Mouse (Mus musculus) kidney, adult 2 months (tissue): ENCODE results near the gene Dab2ip. TPM values are rescaled to one million over a fixed set of nuclear protein-coding genes. Genes with fewer than 3 reads are reported as not detected.

Source experiments
- DNase-seq: peaks from one replicate; pipeline ENCODE4 v3.0.0; 2021
- H3K27ac ChIP-seq: fragments of 200-500 bp; 2 replicates; pipeline ENCODE4 v1.5.1; 2012; ENCODE audit warnings: low read depth, low read length, control low read depth, inconsistent platforms; ENCODE audit not compliant: insufficient read depth
- H3K27me3 ChIP-seq: fragments of 200-500 bp; replicated peaks from 2 replicates; pipeline ENCODE4 v1.6.1; 2012; ENCODE audit warnings: mild to moderate bottlenecking, moderate library complexity, low read length, inconsistent platforms; ENCODE audit not compliant: control insufficient read depth, insufficient read depth
- H3K36me3 ChIP-seq: fragments of 200-500 bp; 2 replicates; pipeline ENCODE4 v1.6.1; 2012; ENCODE audit warnings: mild to moderate bottlenecking, moderate library complexity, low read length, inconsistent platforms; ENCODE audit not compliant: control insufficient read depth, insufficient read depth
- H3K4me1 ChIP-seq: fragments of 200-500 bp; 2 replicates; pipeline ENCODE4 v1.6.1; 2011; ENCODE audit warnings: low read length; ENCODE audit not compliant: control insufficient read depth, insufficient read depth
- H3K4me3 ChIP-seq: fragments of 200-500 bp; 2 replicates; pipeline ENCODE4 v1.5.1; 2011; ENCODE audit warnings: mild to moderate bottlenecking, low read depth, low read length, control low read depth; ENCODE audit not compliant: insufficient read depth
- CTCF ChIP-seq: fragments of 200-500 bp; conservative IDR thresholded peaks from 2 replicates; pipeline ENCODE4 v1.5.1; 2011; ENCODE audit warnings: low read depth, mild to moderate bottlenecking, control low read depth, low read length, moderate library complexity, mixed read lengths; ENCODE audit not compliant: insufficient read depth, insufficient read length
- POLR2A ChIP-seq: fragments of 200-500 bp; IDR thresholded peaks from one replicate; pipeline ENCODE4 v1.6.1; 2011; ENCODE audit warnings: low read depth, low read length, control low read depth
- WGBS: fragments of 180-500 bp; shearing (Covaris S2); methylation state at CpG from one replicate; pipeline ENCODE4 v1.1.7; 2018; 5-methylcytosine and 5-hydroxymethylcytosine counted together
- polyA plus RNA-seq: library from polyadenylated mRNA; depleted of rRNA; stranded (reverse); fragments of >200 nt; gene quantifications from 2 replicates; pipeline ENCODE4 v1.2.3, GENCODE M21; 2012

Dab2ip gene
- polyA plus RNA-seq, 1 experiment, result 32.9 TPM

DNA sequence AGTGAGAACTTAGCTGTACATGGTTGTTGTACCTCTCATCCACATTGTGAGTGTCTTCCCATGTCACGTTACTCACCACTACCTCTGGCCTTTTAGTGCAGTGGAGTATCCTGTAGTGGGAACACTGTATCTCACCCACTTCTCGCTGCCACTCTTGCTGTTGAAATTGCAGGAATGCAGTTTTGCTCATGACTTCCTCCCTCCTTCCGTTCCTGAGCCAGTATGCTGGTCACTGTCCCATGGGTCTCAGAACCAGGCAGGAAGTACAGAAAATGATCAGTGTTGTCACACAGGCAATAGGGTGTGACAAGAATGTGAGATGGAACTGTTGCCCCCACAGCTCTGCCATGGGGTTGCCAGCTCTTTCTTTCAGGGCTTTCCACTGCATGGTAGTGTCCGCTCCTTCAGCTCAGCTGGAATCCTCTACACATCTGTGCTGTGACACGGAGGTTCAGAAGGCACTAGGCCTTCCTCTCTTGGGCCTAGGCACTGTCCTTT, 160.0 kb downstream of the Dab2ip start:
- no peaks in the 10 kb centered on the region for H3K4me1 ChIP-seq
- no peak overlapping the region for H3K4me3 ChIP-seq
- DNase-seq, result peak; percentile 45
- WGBS, result 61% methylated on average over 5 of the region's 5 CpGs
- no peaks in the 10 kb centered on the region for H3K36me3 ChIP-seq
- H3K27me3 ChIP-seq, result no peaks in the 10 kb centered on the region
- H3K27ac ChIP-seq, result 0 out of 2 replicates have a peak overlapping the region, but pooled peaks have one; percentile 21
- no peak for TF ChIP-seq CTCF
- TF ChIP-seq POLR2A, result no peak

DNA sequence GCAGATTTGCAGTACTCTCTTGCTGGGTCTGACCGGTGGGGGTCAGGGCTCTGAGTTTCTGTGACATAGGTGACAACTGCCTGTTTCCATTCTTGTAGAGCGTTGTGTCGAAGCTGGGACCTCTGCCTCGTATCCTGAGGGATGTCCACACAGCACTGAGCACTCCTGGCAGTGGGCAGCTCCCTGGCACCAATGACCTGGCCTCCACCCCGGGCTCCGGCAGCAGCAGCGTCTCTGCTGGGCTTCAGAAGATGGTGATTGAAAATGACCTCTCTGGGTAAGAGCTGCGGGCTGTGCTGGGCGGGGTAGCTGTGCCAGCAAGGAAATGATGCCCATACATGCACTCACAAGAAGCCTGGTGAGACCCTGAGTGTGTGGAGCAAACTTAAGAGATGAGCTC, 160.6 kb downstream of the Dab2ip start:
- Histone ChIP-seq H3K4me1 (no peaks in the 10 kb centered on the region), H3K36me3 (no peaks in the 10 kb centered on the region), H3K27me3 (no peaks in the 10 kb centered on the region), H3K4me3 (no peak overlapping the region), H3K27ac (no peak overlapping the region)
- DNase-seq, result no peak
- TF ChIP-seq POLR2A, result no peak
- WGBS, result 96% methylated on average over 9 of the region's 9 CpGs

DNA sequence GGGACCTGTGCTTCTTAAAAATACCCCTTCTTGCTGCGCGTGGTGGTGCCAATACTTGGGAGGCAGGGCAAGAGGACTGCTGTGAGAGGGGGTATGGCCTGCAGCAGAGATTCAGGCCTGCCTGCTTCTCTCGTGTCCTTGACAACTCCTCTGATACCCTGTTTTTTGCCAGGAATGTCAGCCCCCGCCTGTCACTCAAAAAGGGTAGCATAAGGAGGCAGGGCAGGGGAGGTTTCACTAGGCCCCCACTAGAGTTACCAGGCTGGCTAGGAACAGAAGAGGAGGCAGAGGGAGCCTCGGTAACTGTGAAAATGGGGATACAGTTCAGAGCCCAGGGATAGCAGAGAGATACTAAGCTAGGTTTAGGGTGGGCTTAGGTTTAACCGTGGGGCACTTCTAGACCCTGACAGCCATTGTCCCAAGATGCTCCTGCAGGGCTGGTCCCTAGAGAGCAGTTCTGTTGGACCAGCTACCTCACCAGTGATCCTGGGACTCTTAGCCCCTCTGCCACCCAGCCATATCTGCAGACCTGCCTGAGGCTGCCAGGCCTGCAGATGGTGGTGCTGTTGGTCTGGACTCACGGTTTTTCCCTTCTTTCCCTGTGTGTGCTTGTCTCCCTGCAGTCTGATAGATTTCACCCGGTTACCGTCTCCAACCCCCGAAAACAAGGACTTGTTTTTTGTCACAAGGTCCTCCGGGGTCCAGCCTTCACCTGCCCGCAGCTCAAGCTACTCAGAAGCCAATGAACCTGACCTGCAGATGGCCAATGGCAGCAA, 161.4 kb downstream of the Dab2ip start:
- Histone ChIP-seq H3K27ac (no peak overlapping the region), H3K27me3 (no peaks in the 10 kb centered on the region), H3K36me3 (no peaks in the 10 kb centered on the region), H3K4me3 (no peak overlapping the region), H3K4me1 (no peaks in the 10 kb centered on the region)
- TF ChIP-seq CTCF, result no peak
- DNase-seq, result no peak
- 92% methylated on average over 12 of the region's 12 CpGs for WGBS

DNA sequence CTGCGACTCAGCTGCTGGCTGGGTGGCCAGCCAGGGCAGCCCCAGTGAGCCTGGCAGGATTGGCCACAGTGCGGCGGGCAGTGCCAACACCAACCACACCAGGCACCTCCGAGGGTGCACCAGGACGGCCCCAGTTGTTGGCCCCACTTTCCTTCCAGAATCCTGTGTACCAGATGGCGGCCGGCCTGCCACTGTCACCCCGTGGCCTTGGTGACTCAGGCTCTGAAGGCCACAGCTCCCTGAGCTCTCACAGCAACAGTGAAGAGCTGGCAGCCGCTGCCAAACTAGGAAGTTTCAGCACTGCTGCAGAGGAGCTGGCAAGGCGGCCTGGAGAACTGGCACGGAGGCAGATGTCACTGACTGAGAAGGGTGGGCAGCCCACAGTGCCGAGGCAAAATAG, 162.0 kb downstream of the Dab2ip start:
- no peaks in the 10 kb centered on the region for H3K27me3 ChIP-seq
- no peaks in the 10 kb centered on the region for H3K4me1 ChIP-seq
- WGBS, result 93% methylated on average over 12 of the region's 12 CpGs
- TF ChIP-seq CTCF (no peak), POLR2A (no peak)
- DNase-seq, result no peak
- H3K36me3 ChIP-seq, result no peaks in the 10 kb centered on the region
- no peak overlapping the region for H3K4me3 ChIP-seq
- H3K27ac ChIP-seq, result no peak overlapping the region

DNA sequence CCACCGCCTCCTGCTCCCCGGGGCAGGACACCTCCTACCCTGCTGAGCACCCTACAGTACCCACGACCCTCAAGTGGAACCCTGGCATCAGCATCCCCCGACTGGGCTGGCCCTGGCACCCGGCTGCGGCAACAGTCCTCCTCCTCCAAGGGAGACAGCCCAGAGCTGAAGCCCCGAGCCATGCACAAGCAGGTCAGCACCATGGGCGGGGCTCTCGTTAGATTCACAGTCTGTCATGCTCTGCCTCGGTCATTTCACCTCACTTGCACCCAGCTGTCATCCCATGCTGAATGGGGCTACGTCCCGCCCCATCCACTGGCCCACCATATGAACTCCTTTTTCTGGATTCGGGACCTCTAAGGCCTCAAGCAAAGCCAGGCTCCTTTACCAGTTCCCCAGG, 162.5 kb downstream of the Dab2ip start:
- WGBS, result 91% methylated on average over 13 of the region's 13 CpGs
- TF ChIP-seq CTCF, result no peak
- TF ChIP-seq POLR2A, result no peak
- Histone ChIP-seq H3K27ac (no peak overlapping the region), H3K27me3 (no peaks in the 10 kb centered on the region), H3K36me3 (no peaks in the 10 kb centered on the region), H3K4me3 (no peak overlapping the region), H3K4me1 (no peaks in the 10 kb centered on the region)
- DNase-seq, result no peak

DNA sequence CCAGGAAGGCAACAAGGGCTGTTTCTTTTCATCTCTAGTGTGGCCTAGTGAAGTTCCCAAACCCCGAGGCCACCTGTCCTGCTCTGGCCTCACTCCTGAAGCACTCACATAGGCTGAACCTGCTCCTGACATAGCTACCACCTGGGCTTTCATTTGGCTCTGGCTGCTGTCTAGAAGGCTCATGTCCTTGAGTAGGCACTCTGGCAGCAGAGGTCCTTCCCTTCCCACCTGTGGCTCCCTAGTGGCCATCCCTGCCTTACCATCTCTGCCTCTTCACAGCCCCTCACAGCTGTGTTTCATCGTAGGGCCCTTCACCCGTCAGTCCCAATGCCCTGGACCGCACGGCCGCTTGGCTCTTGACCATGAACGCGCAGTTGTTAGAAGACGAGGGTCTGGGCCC, 162.9 kb downstream of the Dab2ip start:
- no peaks in the 10 kb centered on the region for H3K4me1 ChIP-seq
- no peaks in the 10 kb centered on the region for H3K36me3 ChIP-seq
- DNase-seq, result no peak
- H3K27me3 ChIP-seq, result no peaks in the 10 kb centered on the region
- H3K27ac ChIP-seq, result no peak overlapping the region
- TF ChIP-seq CTCF, result no peak
- no peak for TF ChIP-seq POLR2A
- 85% methylated on average over 9 of the region's 9 CpGs for WGBS
- H3K4me3 ChIP-seq, result no peak overlapping the region

- no peaks in the 10 kb centered on the region for H3K36me3 ChIP-seq
- 92% methylated on average over 9 of the region's 9 CpGs for WGBS
- H3K4me3 ChIP-seq, result no peak overlapping the region
- no peaks in the 10 kb centered on the region for H3K4me1 ChIP-seq
- H3K27me3 ChIP-seq, result no peaks in the 10 kb centered on the region
- DNase-seq, result no peak
- no peak overlapping the region for H3K27ac ChIP-seq
- no peak for TF ChIP-seq CTCF
- TF ChIP-seq POLR2A, result no peak
Measured at GRCm38 (mm10) chr2:35722821-35723220, 164.8 kb downstream of the Dab2ip start.

- no peaks in the 10 kb centered on the region for H3K27me3 ChIP-seq
- TF ChIP-seq CTCF (no peak), POLR2A (no peak)
- no peak for DNase-seq
- no peaks in the 10 kb centered on the region for H3K36me3 ChIP-seq
- H3K27ac ChIP-seq, result no peak overlapping the region
- no peaks in the 10 kb centered on the region for H3K4me1 ChIP-seq
- H3K4me3 ChIP-seq, result no peak overlapping the region
- WGBS, result 97% methylated on average over 6 of the region's 6 CpGs
Measured at GRCm38 (mm10) chr2:35723267-35723666, 165.2 kb downstream of the Dab2ip start.
